Mouse (Mus musculus) kidney, postnatal 10 days (tissue): ENCODE results near the gene Pou2f2.

Source experiments
- DNase-seq: peaks from one replicate; pipeline ENCODE4 v3.0.0; 2021; ENCODE audit warnings: mixed read lengths

The Pou2f2 gene

GRCm38 (mm10) chr7:25137553-25137952 lies 42.0 kb downstream of the Pou2f2 start:
- DNase-seq = no peak

- peak; percentile 86 for DNase-seq
Measured at GRCm38 (mm10) chr7:25133092-25134049, 46.2 kb downstream of the Pou2f2 start.

- no peak for DNase-seq
Measured at GRCm38 (mm10) chr7:25132318-25132960, 47.1 kb downstream of the Pou2f2 start.

GRCm38 (mm10) chr7:25131247-25131646 lies 48.3 kb downstream of the Pou2f2 start:
- no peak for DNase-seq

- no peak for DNase-seq
Measured at GRCm38 (mm10) chr7:25130565-25130964, 49.0 kb downstream of the Pou2f2 start.

GRCm38 (mm10) chr7:25129390-25129979 lies 50.0 kb downstream of the Pou2f2 start:
- no peak for DNase-seq

GRCm38 (mm10) chr7:25127971-25128370 lies 51.6 kb downstream of the Pou2f2 start:
- DNase-seq = no peak

- DNase-seq = no peak
Measured at GRCm38 (mm10) chr7:25125716-25126281, 53.7 kb downstream of the Pou2f2 start.

GRCm38 (mm10) chr7:25121240-25121786 lies 58.2 kb downstream of the Pou2f2 start:
- no peak for DNase-seq

- peak; percentile 35 for DNase-seq
Measured at GRCm38 (mm10) chr7:25120061-25120834, 59.3 kb downstream of the Pou2f2 start.

GRCm38 (mm10) chr7:25112956-25113603 lies 66.4 kb downstream of the Pou2f2 start:
- DNase-seq = no peak

- no peak for DNase-seq
Measured at GRCm38 (mm10) chr7:25112178-25112955, 67.2 kb downstream of the Pou2f2 start.

GRCm38 (mm10) chr7:25110336-25110735 lies 69.2 kb downstream of the Pou2f2 start:
- DNase-seq = no peak

- DNase-seq = no peak
Measured at GRCm38 (mm10) chr7:25109355-25109754, 70.2 kb downstream of the Pou2f2 start.

- no peak for DNase-seq
Measured at GRCm38 (mm10) chr7:25106790-25107502, 72.6 kb downstream of the Pou2f2 start.

GRCm38 (mm10) chr7:25105411-25106160 lies 73.9 kb downstream of the Pou2f2 start:
- DNase-seq = peak; percentile 81

GRCm38 (mm10) chr7:25099581-25099980 lies 79.9 kb downstream of the Pou2f2 start:
- DNase-seq = no peak

GRCm38 (mm10) chr7:25098169-25098568 lies 81.4 kb downstream of the Pou2f2 start:
- DNase-seq = no peak

GRCm38 (mm10) chr7:25089875-25090274 lies 89.7 kb downstream of the Pou2f2 start:
- no peak for DNase-seq
